Mouse (Mus musculus): ENCODE data around the gene Tnfrsf8. TPM values are rescaled to one million over a fixed set of nuclear protein-coding genes. Genes with fewer than 3 reads are reported as not detected.

The Tnfrsf8 gene
- polyA plus RNA-seq, 1 experiment from 2014 or later, result 1.0 TPM

- no peaks in the 10 kb centered on the region for H3K36me3 ChIP-seq (ENCODE audit: control insufficient read depth, insufficient read depth, low read length)
- no peak for ATAC-seq
- no peaks in the 10 kb centered on the region for H3K27me3 ChIP-seq (ENCODE audit: control insufficient read depth, insufficient read depth, low read depth, low read length)
- H3K27ac ChIP-seq (ENCODE audit: low read length), result no peak overlapping the region
- no peaks in the 10 kb centered on the region for H3K9me3 ChIP-seq (replicated peaks; ENCODE audit: control insufficient read depth, low read length, poor library complexity, severe bottlenecking)
- H3K9ac ChIP-seq (ENCODE audit: low read depth, low read length), result no peak overlapping the region
- no peaks in the 10 kb centered on the region for H3K4me1 ChIP-seq (ENCODE audit: control insufficient read depth, insufficient read depth, low read length)
- no peak overlapping the region for H3K4me3 ChIP-seq (ENCODE audit: low read depth, low read length)
- no peak overlapping the region for H3K4me2 ChIP-seq (ENCODE audit: low read length)
- 83% methylated on average over 3 of the region's 3 CpGs for WGBS
These were observed 36.1 kb downstream of the Tnfrsf8 start for GRCm38 (mm10) chr4:145278724-145279370.

GRCm38 (mm10) chr4:145278231-145278630, 36.7 kb downstream of the Tnfrsf8 start:
- H3K36me3 ChIP-seq (ENCODE audit: control insufficient read depth, insufficient read depth, low read length), result no peaks in the 10 kb centered on the region
- ATAC-seq, result no peak
- H3K4me2 ChIP-seq (ENCODE audit: low read length), result no peak overlapping the region
- 94% methylated on average over 2 of the region's 2 CpGs for WGBS
- no peaks in the 10 kb centered on the region for H3K4me1 ChIP-seq (ENCODE audit: control insufficient read depth, insufficient read depth, low read length)
- H3K9me3 ChIP-seq (replicated peaks; ENCODE audit: control insufficient read depth, low read length, poor library complexity, severe bottlenecking), result no peaks in the 10 kb centered on the region
- no peak overlapping the region for H3K4me3 ChIP-seq (ENCODE audit: low read depth, low read length)
- H3K27me3 ChIP-seq (ENCODE audit: control insufficient read depth, insufficient read depth, low read depth, low read length), result no peaks in the 10 kb centered on the region
- no peak overlapping the region for H3K9ac ChIP-seq (ENCODE audit: low read depth, low read length)
- no peak overlapping the region for H3K27ac ChIP-seq (ENCODE audit: low read length)

GRCm38 (mm10) chr4:145276368-145277249, 38.4 kb downstream of the Tnfrsf8 start:
- Histone ChIP-seq H3K9me3 (replicated peaks; ENCODE audit: control insufficient read depth, low read length, poor library complexity, severe bottlenecking) (no peaks in the 10 kb centered on the region), H3K4me2 (ENCODE audit: low read length) (no peak overlapping the region), H3K9ac (ENCODE audit: low read depth, low read length) (no peak overlapping the region), H3K4me1 (ENCODE audit: control insufficient read depth, insufficient read depth, low read length) (no peaks in the 10 kb centered on the region), H3K27me3 (ENCODE audit: control insufficient read depth, insufficient read depth, low read depth, low read length) (no peaks in the 10 kb centered on the region), H3K36me3 (ENCODE audit: control insufficient read depth, insufficient read depth, low read length) (no peaks in the 10 kb centered on the region), H3K27ac (ENCODE audit: low read length) (no peak overlapping the region), H3K4me3 (ENCODE audit: low read depth, low read length) (no peak overlapping the region)
- 85% methylated on average over 6 of the region's 6 CpGs for WGBS
- no peak for ATAC-seq

GRCm38 (mm10) chr4:145274887-145275286, 40.1 kb downstream of the Tnfrsf8 start:
- 96% methylated on average over 5 of the region's 5 CpGs for WGBS
- Histone ChIP-seq H3K4me2 (ENCODE audit: low read length) (no peak overlapping the region), H3K9ac (ENCODE audit: low read depth, low read length) (no peak overlapping the region), H3K36me3 (ENCODE audit: control insufficient read depth, insufficient read depth, low read length) (no peaks in the 10 kb centered on the region), H3K4me3 (ENCODE audit: low read depth, low read length) (no peak overlapping the region), H3K4me1 (ENCODE audit: control insufficient read depth, insufficient read depth, low read length) (no peaks in the 10 kb centered on the region), H3K27ac (ENCODE audit: low read length) (no peak overlapping the region), H3K9me3 (replicated peaks; ENCODE audit: control insufficient read depth, low read length, poor library complexity, severe bottlenecking) (no peaks in the 10 kb centered on the region), H3K27me3 (ENCODE audit: control insufficient read depth, insufficient read depth, low read depth, low read length) (no peaks in the 10 kb centered on the region)
- ATAC-seq, result no peak

GRCm38 (mm10) chr4:145273923-145274322, 41.0 kb downstream of the Tnfrsf8 start:
- no peak overlapping the region for H3K4me2 ChIP-seq (ENCODE audit: low read length)
- H3K9me3 ChIP-seq (replicated peaks; ENCODE audit: control insufficient read depth, low read length, poor library complexity, severe bottlenecking), result no peaks in the 10 kb centered on the region
- no peak for ATAC-seq
- H3K36me3 ChIP-seq (ENCODE audit: control insufficient read depth, insufficient read depth, low read length), result no peaks in the 10 kb centered on the region
- H3K4me3 ChIP-seq (ENCODE audit: low read depth, low read length), result no peak overlapping the region
- no peaks in the 10 kb centered on the region for H3K27me3 ChIP-seq (ENCODE audit: control insufficient read depth, insufficient read depth, low read depth, low read length)
- no peak overlapping the region for H3K27ac ChIP-seq (ENCODE audit: low read length)
- no peaks in the 10 kb centered on the region for H3K4me1 ChIP-seq (ENCODE audit: control insufficient read depth, insufficient read depth, low read length)
- no peak overlapping the region for H3K9ac ChIP-seq (ENCODE audit: low read depth, low read length)
- WGBS, result 92% methylated on average over 5 of the region's 5 CpGs

GRCm38 (mm10) chr4:145272763-145273162, 42.2 kb downstream of the Tnfrsf8 start:
- Histone ChIP-seq H3K27ac (ENCODE audit: low read length) (no peak overlapping the region), H3K36me3 (ENCODE audit: control insufficient read depth, insufficient read depth, low read length) (no peaks in the 10 kb centered on the region), H3K9me3 (replicated peaks; ENCODE audit: control insufficient read depth, low read length, poor library complexity, severe bottlenecking) (no peaks in the 10 kb centered on the region), H3K4me1 (ENCODE audit: control insufficient read depth, insufficient read depth, low read length) (no peaks in the 10 kb centered on the region), H3K4me2 (ENCODE audit: low read length) (no peak overlapping the region), H3K27me3 (ENCODE audit: control insufficient read depth, insufficient read depth, low read depth, low read length) (no peaks in the 10 kb centered on the region), H3K4me3 (ENCODE audit: low read depth, low read length) (no peak overlapping the region), H3K9ac (ENCODE audit: low read depth, low read length) (no peak overlapping the region)
- ATAC-seq, result no peak
- 82% methylated on average over 1 of the region's 1 CpGs for WGBS

- Histone ChIP-seq H3K9me3 (replicated peaks; ENCODE audit: control insufficient read depth, low read length, poor library complexity, severe bottlenecking) (no peaks in the 10 kb centered on the region), H3K4me1 (ENCODE audit: control insufficient read depth, insufficient read depth, low read length) (no peaks in the 10 kb centered on the region), H3K27me3 (ENCODE audit: control insufficient read depth, insufficient read depth, low read depth, low read length) (no peaks in the 10 kb centered on the region), H3K27ac (ENCODE audit: low read length) (no peak overlapping the region), H3K4me2 (ENCODE audit: low read length) (no peak overlapping the region), H3K4me3 (ENCODE audit: low read depth, low read length) (no peak overlapping the region), H3K36me3 (ENCODE audit: control insufficient read depth, insufficient read depth, low read length) (no peaks in the 10 kb centered on the region), H3K9ac (ENCODE audit: low read depth, low read length) (no peak overlapping the region)
- WGBS, result 81% methylated on average over 4 of the region's 4 CpGs
- ATAC-seq, result no peak
These were observed 43.3 kb downstream of the Tnfrsf8 start for GRCm38 (mm10) chr4:145271634-145272033.

GRCm38 (mm10) chr4:145270136-145270535, 44.8 kb downstream of the Tnfrsf8 start:
- Histone ChIP-seq H3K27me3 (ENCODE audit: control insufficient read depth, insufficient read depth, low read depth, low read length) (no peaks in the 10 kb centered on the region), H3K4me3 (ENCODE audit: low read depth, low read length) (no peak overlapping the region), H3K9me3 (replicated peaks; ENCODE audit: control insufficient read depth, low read length, poor library complexity, severe bottlenecking) (no peaks in the 10 kb centered on the region), H3K36me3 (ENCODE audit: control insufficient read depth, insufficient read depth, low read length) (no peaks in the 10 kb centered on the region), H3K4me2 (ENCODE audit: low read length) (no peak overlapping the region), H3K4me1 (ENCODE audit: control insufficient read depth, insufficient read depth, low read length) (no peaks in the 10 kb centered on the region), H3K9ac (ENCODE audit: low read depth, low read length) (no peak overlapping the region), H3K27ac (ENCODE audit: low read length) (no peak overlapping the region)
- ATAC-seq, result no peak
- WGBS, result 89% methylated on average over 5 of the region's 5 CpGs

- Histone ChIP-seq H3K4me2 (ENCODE audit: low read length) (no peak overlapping the region), H3K27ac (ENCODE audit: low read length) (no peak overlapping the region), H3K4me3 (ENCODE audit: low read depth, low read length) (no peak overlapping the region), H3K27me3 (ENCODE audit: control insufficient read depth, insufficient read depth, low read depth, low read length) (no peaks in the 10 kb centered on the region), H3K9ac (ENCODE audit: low read depth, low read length) (no peak overlapping the region), H3K9me3 (replicated peaks; ENCODE audit: control insufficient read depth, low read length, poor library complexity, severe bottlenecking) (no peaks in the 10 kb centered on the region), H3K36me3 (ENCODE audit: control insufficient read depth, insufficient read depth, low read length) (no peaks in the 10 kb centered on the region), H3K4me1 (ENCODE audit: control insufficient read depth, insufficient read depth, low read length) (no peaks in the 10 kb centered on the region)
- 84% methylated on average over 4 of the region's 4 CpGs for whole genome bisulfite sequencing
- ATAC-seq, result no peak
These were observed 47.3 kb downstream of the Tnfrsf8 start for GRCm38 (mm10) chr4:145267631-145268110.
